Mouse (Mus musculus) forebrain, embryonic 12.5 days (tissue): ENCODE results near the gene Egr2. TPM values are rescaled to one million over a fixed set of nuclear protein-coding genes. Genes with fewer than 3 reads are reported as not detected.
A peak's percentile ranks its signal among the peaks of the same experiment; 100 is the strongest.

Source experiments
- ATAC-seq: fragments of 200-750 bp; cut with Nextera tagmentation; 2 replicates; pipeline ENCODE4 v1.8.0; 2017; ENCODE audit warnings: moderate TSS enrichment; ENCODE audit not compliant: low FRiP score
- H3K27ac ChIP-seq: fragments of 300-500 bp; sonication (generic); 2 replicates; pipeline ENCODE4 v1.5.1; 2016; ENCODE audit warnings: mild to moderate bottlenecking
- H3K27me3 ChIP-seq: fragments of 300-500 bp; sonication (generic); 2 replicates; pipeline ENCODE4 v1.6.1; 2016; ENCODE audit warnings: mild to moderate bottlenecking
- H3K36me3 ChIP-seq: fragments of 300-500 bp; sonication (generic); replicated peaks from 2 replicates; pipeline ENCODE4 v1.6.1; 2016; ENCODE audit warnings: mild to moderate bottlenecking
- H3K4me1 ChIP-seq: fragments of 300-500 bp; sonication (generic); 2 replicates; pipeline ENCODE4 v1.6.1; 2016
- H3K4me2 ChIP-seq: fragments of 300-500 bp; sonication (generic); 2 replicates; pipeline ENCODE4 v1.6.1; 2016; ENCODE audit warnings: mild to moderate bottlenecking, moderate library complexity
- H3K4me3 ChIP-seq: fragments of 300-500 bp; sonication (generic); replicated peaks from 2 replicates; pipeline ENCODE4 v1.5.1; 2016; ENCODE audit warnings: mild to moderate bottlenecking
- H3K9ac ChIP-seq: fragments of 300-500 bp; sonication (generic); 2 replicates; pipeline ENCODE4 v1.6.1; 2016; ENCODE audit warnings: mild to moderate bottlenecking
- H3K9me3 ChIP-seq: fragments of 300-500 bp; sonication (generic); 2 replicates; pipeline ENCODE4 v1.6.1; 2016
- WGBS: fragments of 180-500 bp; shearing (Covaris S2); methylation state at CpG from one replicate; pipeline ENCODE4 v1.1.7; 2016; 5-methylcytosine and 5-hydroxymethylcytosine counted together
- polyA plus RNA-seq: library from polyadenylated mRNA; unstranded; fragments of >200 nt; fragmentation: Nextera tagmentation; extraction: Ambion mirVana; gene quantifications from 2 replicates; pipeline ENCODE4 v1.2.1, GENCODE M21; 2016

Egr2 gene
- polyA plus RNA-seq, 1 experiment from 2014 or later = 0.20 TPM

DNA sequence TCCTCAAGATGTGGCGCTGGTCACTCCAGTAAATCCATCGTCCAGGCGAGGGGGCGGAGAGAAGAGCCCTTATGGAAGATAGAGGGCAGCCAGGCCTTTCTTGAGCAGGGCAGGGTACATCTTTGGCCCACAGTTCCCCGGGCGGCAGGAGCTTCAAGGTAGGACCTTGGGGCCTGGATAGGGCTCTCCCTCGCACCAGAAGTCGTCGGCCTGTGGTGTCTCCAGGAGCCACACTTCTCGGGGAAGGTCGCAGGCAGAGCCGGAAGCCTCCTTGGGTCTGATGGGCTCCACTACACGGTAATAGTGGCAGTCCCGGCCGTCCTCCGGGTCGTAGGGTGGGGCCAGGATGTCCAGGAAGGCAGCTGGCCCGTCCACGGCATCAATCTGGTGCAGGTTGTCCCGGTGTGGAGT is 12.6 kb downstream of the Egr2 start:
- peaks cover 40% of the 10 kb centered on the region for H3K27me3 ChIP-seq
- H3K4me2 ChIP-seq = peak overlapping the region; percentile 89
- peaks cover 31% of the 10 kb centered on the region for H3K4me1 ChIP-seq
- no peaks in the 10 kb centered on the region for H3K36me3 ChIP-seq
- peak overlapping the region; percentile 90 for H3K9ac ChIP-seq
- no peaks in the 10 kb centered on the region for H3K9me3 ChIP-seq
- H3K4me3 ChIP-seq = peak overlapping the region; percentile 84
- peak overlapping the region; percentile 95; the same call in 1 of the 2 replicates for H3K27ac ChIP-seq
- WGBS = 3% methylated on average over 20 of the region's 20 CpGs
- peak; percentile 1; the same call in 1 of the 2 replicates for ATAC-seq

DNA sequence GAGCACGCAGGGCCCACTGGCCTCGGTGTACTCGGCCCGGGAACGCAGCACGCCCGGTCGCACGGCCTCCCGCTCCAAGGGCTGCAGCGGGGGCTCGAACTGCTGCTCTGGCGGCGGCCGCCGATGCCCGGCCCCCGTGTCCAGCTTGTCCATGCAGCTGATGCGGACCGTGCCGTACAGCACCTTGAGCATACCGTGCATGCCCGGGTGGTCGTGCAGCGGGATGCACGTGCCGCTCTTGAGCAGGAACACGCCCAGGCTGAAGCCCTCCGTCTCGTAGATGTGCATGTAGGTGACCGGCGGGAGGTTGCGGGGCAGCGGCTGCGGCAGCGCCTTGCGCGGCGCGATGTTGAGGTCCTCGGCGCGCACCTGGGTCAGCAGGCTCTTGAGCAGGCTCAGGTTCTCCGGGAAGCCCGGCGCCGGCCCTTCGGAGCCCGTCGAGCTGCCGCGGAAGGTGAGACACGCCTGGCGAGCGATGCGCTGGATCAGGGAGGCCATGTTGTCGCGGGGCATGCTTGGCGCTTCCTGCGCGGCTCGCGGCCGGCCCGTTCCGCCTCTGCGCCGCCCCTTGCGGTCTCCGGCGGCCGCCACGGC is 13.1 kb downstream of the Egr2 start:
- H3K36me3 ChIP-seq = no peaks in the 10 kb centered on the region
- H3K9ac ChIP-seq = peak overlapping the region; percentile 90
- H3K27ac ChIP-seq = peak overlapping the region; percentile 95
- peak; percentile 77 for ATAC-seq
- under 1% methylated on average over 65 of the region's 73 CpGs for WGBS
- no peaks in the 10 kb centered on the region for H3K9me3 ChIP-seq
- peaks cover 31% of the 10 kb centered on the region for H3K4me1 ChIP-seq
- peaks cover 42% of the 10 kb centered on the region for H3K27me3 ChIP-seq
- H3K4me3 ChIP-seq = peak overlapping the region; percentile 84
- peak overlapping the region; percentile 89 for H3K4me2 ChIP-seq

DNA sequence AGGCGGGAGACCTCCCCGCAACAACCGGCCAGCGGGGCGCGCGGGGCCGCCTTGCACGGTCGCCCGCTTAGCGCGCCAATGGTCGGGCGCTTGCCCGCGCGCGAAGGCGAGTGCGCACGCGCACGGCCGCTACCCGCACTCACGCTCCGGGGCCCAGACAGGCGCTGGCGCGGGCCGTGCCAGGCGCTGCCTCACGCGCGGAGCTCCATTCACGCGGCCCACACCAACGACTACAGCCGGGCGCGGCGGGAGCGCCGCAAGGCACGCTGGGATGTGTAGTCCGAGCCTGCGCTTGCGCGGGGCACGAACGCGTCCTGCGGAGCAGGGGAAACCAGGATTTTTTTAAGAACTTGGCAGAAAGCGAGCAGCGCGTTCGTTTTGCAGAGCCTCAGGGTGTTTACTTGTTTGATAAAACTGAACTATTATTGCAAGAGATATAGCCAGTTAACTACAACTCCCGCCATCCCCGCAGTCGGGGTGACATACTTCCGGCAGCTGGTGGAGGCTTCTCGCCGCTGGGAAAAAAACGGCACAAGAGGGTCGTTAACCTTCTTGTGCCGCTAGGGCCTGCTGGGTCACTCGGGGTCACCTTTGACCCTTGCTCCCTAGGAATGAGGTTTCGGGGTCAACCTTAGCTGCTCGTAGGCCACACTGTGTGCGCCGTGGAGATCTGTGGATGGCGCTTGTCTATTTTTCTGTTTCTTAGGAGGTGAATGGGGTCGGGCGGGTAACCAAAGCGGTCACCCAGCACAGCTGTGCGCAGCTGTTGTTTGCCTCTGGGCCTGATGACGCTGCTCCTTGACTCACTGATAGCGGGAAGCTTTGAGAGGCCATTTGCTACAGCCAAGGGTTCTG is 13.8 kb downstream of the Egr2 start, which contains the start of gene Ado:
TSS of gene Ado (minus strand) at position 79 of the 855 bp plus-strand sequence.
- H3K4me1 ChIP-seq = peaks cover 31% of the 10 kb centered on the region
- peak within 1 kb of the TSS; percentile 90 for H3K9ac ChIP-seq
- no peaks in the 10 kb centered on the region for H3K9me3 ChIP-seq
- peak; percentile 97 for ATAC-seq
- peak within 1 kb of the TSS; percentile 89 for H3K4me2 ChIP-seq
- WGBS = under 1% methylated on average over 78 of the region's 79 CpGs
- H3K27me3 ChIP-seq = peaks cover 48% of the 10 kb centered on the region
- peak within 1 kb of the TSS; percentile 84 for H3K4me3 ChIP-seq
- no peaks in the 10 kb centered on the region for H3K36me3 ChIP-seq
- H3K27ac ChIP-seq = peak within 1 kb of the TSS; percentile 95

DNA sequence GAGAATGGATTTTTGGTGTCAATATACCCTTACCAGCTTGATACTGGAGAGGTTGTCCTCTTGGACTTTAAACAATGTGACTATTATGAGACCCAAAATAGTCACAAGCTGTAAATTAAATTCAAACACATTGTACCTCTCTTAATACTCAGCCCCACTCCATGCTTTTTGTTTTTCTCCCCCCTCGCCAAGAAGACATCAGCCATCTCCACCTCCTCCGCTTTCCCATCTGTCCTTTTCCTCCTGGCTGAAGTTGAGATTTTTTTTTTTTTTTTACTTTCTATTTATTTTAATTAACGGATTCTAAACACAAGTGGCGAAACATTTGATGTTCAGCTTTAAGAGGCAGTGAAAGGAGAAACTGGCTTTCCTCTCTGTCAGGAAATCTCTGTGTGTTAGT is 22.8 kb downstream of the Egr2 start:
- WGBS = 78% methylated on average over 4 of the region's 4 CpGs
- H3K9me3 ChIP-seq = peaks cover 12% of the 10 kb centered on the region; the same call in 1 of the 2 replicates
- H3K4me1 ChIP-seq = peaks cover 11% of the 10 kb centered on the region; the same call in 1 of the 2 replicates
- no peaks in the 10 kb centered on the region for H3K36me3 ChIP-seq
- no peak overlapping the region for H3K4me2 ChIP-seq
- peaks cover 87% of the 10 kb centered on the region for H3K27me3 ChIP-seq
- H3K27ac ChIP-seq = no peak overlapping the region
- H3K4me3 ChIP-seq = no peak overlapping the region
- no peak for ATAC-seq
- H3K9ac ChIP-seq = no peak overlapping the region

DNA sequence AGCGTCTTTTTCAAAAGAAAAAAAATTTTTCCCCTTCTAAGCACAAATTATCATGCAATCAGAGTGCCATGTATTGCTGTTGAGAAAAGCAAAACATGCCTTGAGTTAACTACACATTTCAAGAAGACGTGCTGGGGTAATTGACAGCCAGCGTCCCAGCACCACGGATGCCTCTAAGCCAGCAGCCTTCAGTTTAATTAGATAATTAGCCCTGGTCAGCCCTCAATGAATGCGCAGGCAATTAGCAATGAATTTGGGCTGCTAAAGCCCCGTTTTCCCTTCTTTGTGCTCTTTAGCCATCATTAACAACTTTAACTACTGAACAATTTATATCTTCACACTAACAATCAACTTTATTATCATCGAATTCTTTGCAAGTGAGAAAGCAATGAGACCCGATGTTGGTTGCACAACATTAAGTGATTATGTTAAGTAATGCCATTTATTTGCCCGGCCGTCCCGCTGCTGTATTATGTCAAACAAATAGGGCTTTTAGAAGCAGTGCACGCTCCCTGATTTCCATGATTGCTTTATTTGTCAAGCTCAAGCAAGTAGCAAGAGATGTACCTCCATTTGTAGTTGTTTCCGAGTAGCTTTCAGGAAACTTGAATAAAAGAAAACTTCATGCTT is 24.6 kb downstream of the Egr2 start:
- Histone ChIP-seq H3K4me2 (0 out of 2 replicates have a peak overlapping the region, but pooled peaks have one; percentile 11), H3K9me3 (peaks cover 12% of the 10 kb centered on the region; the same call in 1 of the 2 replicates), H3K27me3 (peaks cover 89% of the 10 kb centered on the region), H3K9ac (no peak overlapping the region), H3K36me3 (no peaks in the 10 kb centered on the region), H3K4me3 (no peak overlapping the region), H3K4me1 (peaks cover 11% of the 10 kb centered on the region; the same call in 1 of the 2 replicates), H3K27ac (no peak overlapping the region)
- ATAC-seq = peak; percentile 91
- whole genome bisulfite sequencing = 9% methylated on average over 13 of the region's 13 CpGs

DNA sequence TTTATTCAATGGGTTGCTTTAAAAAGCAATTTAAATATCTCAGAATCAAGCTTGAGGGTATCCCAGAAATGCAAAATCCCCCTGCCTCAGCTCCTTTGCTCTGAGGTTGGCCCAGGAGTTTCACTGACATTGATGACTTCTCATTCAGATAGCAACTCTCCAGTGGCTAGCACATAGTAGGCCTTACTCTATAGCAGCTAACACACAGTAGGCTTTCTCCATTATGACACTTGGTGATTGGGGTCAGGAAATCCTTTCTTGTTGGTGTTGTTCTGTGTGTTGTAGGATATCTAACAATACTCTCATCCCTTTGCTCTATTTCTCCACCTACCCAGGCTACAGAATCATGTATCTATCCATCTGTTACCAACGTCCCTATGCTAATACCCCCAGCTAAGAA is 25.9 kb downstream of the Egr2 start:
- H3K4me1 ChIP-seq = peaks cover 16% of the 10 kb centered on the region; the same call in 1 of the 2 replicates
- peaks cover 89% of the 10 kb centered on the region for H3K27me3 ChIP-seq
- no peak overlapping the region for H3K4me3 ChIP-seq
- ATAC-seq = no peak
- no peaks in the 10 kb centered on the region for H3K36me3 ChIP-seq
- no peak overlapping the region for H3K9ac ChIP-seq
- no peak overlapping the region for H3K4me2 ChIP-seq
- H3K27ac ChIP-seq = no peak overlapping the region
- 56% methylated on average over 1 of the region's 1 CpGs for WGBS
- peaks cover 12% of the 10 kb centered on the region; the same call in 1 of the 2 replicates for H3K9me3 ChIP-seq

DNA sequence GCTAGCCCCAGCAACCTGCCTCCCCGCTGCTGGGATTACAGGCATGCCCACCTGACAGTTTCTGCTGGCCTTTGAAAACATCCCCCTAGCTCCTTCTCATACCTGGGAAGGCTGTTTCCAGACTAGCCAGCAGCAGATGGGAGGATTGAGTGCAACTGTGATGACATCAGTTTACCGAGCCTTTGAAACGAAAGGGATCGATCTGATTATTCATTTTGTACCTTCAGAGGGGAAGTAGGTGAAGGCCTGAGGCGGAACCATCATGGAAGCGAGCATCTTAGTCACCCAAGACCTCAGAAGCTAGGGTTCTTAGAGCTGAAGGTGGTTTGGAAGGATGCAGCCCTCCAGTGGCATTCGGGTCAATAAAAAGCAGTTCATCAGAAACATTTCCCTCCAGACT is 29.2 kb downstream of the Egr2 start:
- Histone ChIP-seq H3K27me3 (peaks cover 87% of the 10 kb centered on the region), H3K36me3 (no peaks in the 10 kb centered on the region), H3K9me3 (no peaks in the 10 kb centered on the region), H3K27ac (no peak overlapping the region), H3K9ac (no peak overlapping the region), H3K4me2 (no peak overlapping the region), H3K4me3 (no peak overlapping the region), H3K4me1 (peaks cover 15% of the 10 kb centered on the region; the same call in 1 of the 2 replicates)
- WGBS = 89% methylated on average over 7 of the region's 7 CpGs
- ATAC-seq = no peak

DNA sequence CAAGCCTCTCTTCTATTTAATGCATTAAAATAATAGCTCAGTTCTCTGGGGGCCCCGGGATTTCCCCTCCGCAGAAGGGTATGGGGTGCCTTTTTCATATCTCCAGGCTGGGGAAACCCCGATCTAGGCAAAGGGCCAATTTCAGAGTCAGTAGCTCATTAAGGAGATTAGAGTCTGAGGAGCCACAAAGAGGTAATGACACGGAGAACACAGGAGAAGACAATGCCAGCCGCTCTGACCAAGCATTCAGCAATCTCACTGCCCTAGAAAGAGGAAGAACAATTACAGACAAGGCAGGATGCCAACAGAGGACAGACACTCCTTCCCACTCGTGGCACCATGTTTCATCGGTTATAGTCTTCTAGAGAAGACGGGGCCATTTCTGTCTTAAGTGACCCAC is 30.8 kb downstream of the Egr2 start:
- peaks cover 5% of the 10 kb centered on the region; the same call in 1 of the 2 replicates for H3K4me1 ChIP-seq
- peaks cover 95% of the 10 kb centered on the region for H3K27me3 ChIP-seq
- H3K9ac ChIP-seq = no peak overlapping the region
- H3K36me3 ChIP-seq = no peaks in the 10 kb centered on the region
- no peak overlapping the region for H3K27ac ChIP-seq
- whole genome bisulfite sequencing = 24% methylated on average over 8 of the region's 8 CpGs
- no peak overlapping the region for H3K4me3 ChIP-seq
- peak; percentile 60; the same call in 1 of the 2 replicates for ATAC-seq
- H3K4me2 ChIP-seq = no peak overlapping the region
- H3K9me3 ChIP-seq = no peaks in the 10 kb centered on the region

DNA sequence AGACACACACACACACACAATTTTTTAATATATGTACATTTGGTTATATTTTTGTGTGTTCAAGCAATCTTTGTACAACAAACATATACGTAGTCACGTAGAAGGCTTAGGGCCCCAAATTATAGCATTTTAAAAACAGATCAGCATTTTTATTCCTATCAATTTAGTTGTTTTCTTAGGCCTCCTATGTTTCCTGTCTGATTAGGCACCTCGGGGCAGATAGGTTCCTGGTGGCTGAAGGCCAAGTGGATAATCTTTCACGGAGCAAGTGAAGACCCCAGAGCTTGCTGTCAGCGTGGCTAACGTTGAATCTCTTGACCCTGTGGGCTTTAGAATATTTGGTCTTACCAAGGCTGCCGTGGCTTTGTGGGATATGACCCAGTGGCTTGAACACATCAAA is 34.3 kb downstream of the Egr2 start:
- H3K4me2 ChIP-seq = no peak overlapping the region
- H3K9me3 ChIP-seq = no peaks in the 10 kb centered on the region
- peaks cover 5% of the 10 kb centered on the region; the same call in 1 of the 2 replicates for H3K4me1 ChIP-seq
- H3K27ac ChIP-seq = no peak overlapping the region
- H3K36me3 ChIP-seq = no peaks in the 10 kb centered on the region
- no peak overlapping the region for H3K4me3 ChIP-seq
- ATAC-seq = no peak
- 90% methylated on average over 7 of the region's 7 CpGs for WGBS
- H3K27me3 ChIP-seq = peaks cover 93% of the 10 kb centered on the region
- no peak overlapping the region for H3K9ac ChIP-seq

DNA sequence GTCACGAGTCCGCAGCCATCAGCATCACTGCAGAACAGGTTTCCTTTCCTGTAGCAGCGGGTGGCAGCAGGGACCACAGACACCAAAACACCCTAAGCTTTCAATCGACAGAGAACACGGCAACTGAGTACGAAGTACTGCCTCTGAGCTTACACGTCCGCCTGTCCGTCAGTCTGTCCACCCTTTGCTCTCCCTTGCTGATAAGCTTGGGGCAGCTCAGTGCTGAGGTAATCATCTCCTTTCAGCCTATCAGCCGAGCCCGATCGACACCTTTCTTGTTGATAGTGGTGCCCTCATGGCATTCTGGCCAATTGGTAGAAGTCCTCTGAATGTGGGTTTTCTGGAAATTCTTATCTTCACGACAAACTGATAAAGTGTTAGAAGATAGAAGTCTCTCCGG is 36.2 kb downstream of the Egr2 start:
- no peak overlapping the region for H3K27ac ChIP-seq
- no peaks in the 10 kb centered on the region for H3K4me1 ChIP-seq
- no peak overlapping the region for H3K4me3 ChIP-seq
- no peak for ATAC-seq
- peaks cover 89% of the 10 kb centered on the region for H3K27me3 ChIP-seq
- no peaks in the 10 kb centered on the region for H3K36me3 ChIP-seq
- H3K4me2 ChIP-seq = no peak overlapping the region
- no peaks in the 10 kb centered on the region for H3K9me3 ChIP-seq
- WGBS = 90% methylated on average over 14 of the region's 14 CpGs
- no peak overlapping the region for H3K9ac ChIP-seq

DNA sequence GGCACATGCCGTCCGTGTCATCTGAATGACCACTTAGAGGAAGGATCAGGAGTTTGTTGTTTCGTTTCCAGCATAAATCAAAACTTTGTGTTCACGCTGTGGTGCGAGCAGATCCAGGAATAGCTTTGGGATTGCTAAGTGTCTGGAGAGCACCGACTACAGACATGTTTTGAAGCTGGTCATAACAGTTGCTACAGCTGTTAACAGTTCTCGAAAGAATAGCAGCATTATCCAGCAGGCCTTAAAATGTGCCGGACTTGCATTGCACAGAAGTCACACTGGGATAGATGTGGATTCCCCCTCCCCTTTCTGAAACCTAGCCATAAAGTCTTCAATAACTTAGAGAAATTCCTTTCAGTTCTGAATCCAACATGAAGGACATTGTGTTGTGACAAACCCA is 38.0 kb downstream of the Egr2 start:
- no peak for ATAC-seq
- H3K27ac ChIP-seq = no peak overlapping the region
- no peak overlapping the region for H3K9ac ChIP-seq
- H3K27me3 ChIP-seq = peaks cover 80% of the 10 kb centered on the region
- no peaks in the 10 kb centered on the region for H3K36me3 ChIP-seq
- no peaks in the 10 kb centered on the region for H3K4me1 ChIP-seq
- H3K9me3 ChIP-seq = no peaks in the 10 kb centered on the region
- WGBS = 63% methylated on average over 8 of the region's 8 CpGs
- H3K4me3 ChIP-seq = no peak overlapping the region
- H3K4me2 ChIP-seq = no peak overlapping the region

DNA sequence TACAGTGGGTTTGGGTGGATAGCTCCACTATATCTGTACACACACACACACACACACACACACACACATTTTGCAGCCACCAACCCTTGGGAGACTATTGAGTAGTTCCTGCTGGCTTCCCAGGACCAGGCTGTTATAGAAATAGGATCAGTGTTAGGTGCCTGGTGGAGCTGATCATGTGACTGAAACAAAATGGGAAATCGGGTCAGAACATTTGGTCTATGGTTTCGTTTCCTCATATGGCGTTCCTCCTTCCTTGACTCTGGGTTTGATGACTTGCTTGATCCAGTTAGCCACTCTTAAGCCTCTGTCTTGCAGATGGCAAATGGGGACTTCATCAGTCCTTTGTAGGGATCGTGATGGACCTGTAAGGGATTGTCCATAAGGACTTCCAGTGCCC is 44.6 kb downstream of the Egr2 start:
- H3K36me3 ChIP-seq = no peaks in the 10 kb centered on the region
- no peak for ATAC-seq
- H3K9ac ChIP-seq = no peak overlapping the region
- H3K4me1 ChIP-seq = no peaks in the 10 kb centered on the region; the same call in 1 of the 2 replicates
- no peak overlapping the region for H3K27ac ChIP-seq
- H3K9me3 ChIP-seq = no peaks in the 10 kb centered on the region
- no peak overlapping the region for H3K4me3 ChIP-seq
- 93% methylated on average over 4 of the region's 4 CpGs for WGBS
- peaks cover 24% of the 10 kb centered on the region for H3K27me3 ChIP-seq
- no peak overlapping the region for H3K4me2 ChIP-seq
